Mouse (Mus musculus) brain, embryonic 14.5 days (tissue): Measurements from ENCODE around the gene Pdha2.

Source experiments
- CTCF ChIP-seq: fragments of 200-500 bp; IDR thresholded peaks from 2 replicates; pipeline ENCODE4 v1.5.1; 2012; ENCODE audit warnings: inconsistent platforms, mild to moderate bottlenecking, moderate library complexity, borderline replicate concordance; ENCODE audit not compliant: insufficient read depth, insufficient read length; ENCODE audit errors: extremely low read depth
- POLR2A ChIP-seq: fragments of 200-500 bp; IDR thresholded peaks from 2 replicates; pipeline ENCODE4 v1.6.1; 2012; ENCODE audit warnings: mild to moderate bottlenecking, inconsistent platforms, borderline replicate concordance; ENCODE audit not compliant: poor library complexity, insufficient read depth, insufficient read length, severe bottlenecking; ENCODE audit errors: extremely low read depth

- TF ChIP-seq CTCF, result peak; percentile 32; the same call in 1 of the 2 replicates
- no peak for TF ChIP-seq POLR2A
These were observed 4.8 kb upstream of the Pdha2 start for GRCm38 (mm10) chr3:141216999-141217398.
